Mouse (Mus musculus) heart, adult 2 months (tissue): Measurements from ENCODE around the gene Tes3-ps. TPM values are rescaled to one million over a fixed set of nuclear protein-coding genes. Genes with fewer than 3 reads are reported as not detected.
A peak's percentile ranks its signal among the peaks of the same experiment; 100 is the strongest.

ENCODE experiments used
- DNase-seq, 2 experiments: peaks; one replicate each; pipeline ENCODE4 v3.0.0; 2021
- H3K27ac ChIP-seq: fragments of 200-600 bp; 2 replicates; pipeline ENCODE4 v1.8.1; 2022
- H3K27me3 ChIP-seq: fragments of 200-500 bp; 2 replicates; pipeline ENCODE4 v1.6.1; 2012; ENCODE audit warnings: mild to moderate bottlenecking, low read length, inconsistent platforms, mixed read lengths; ENCODE audit not compliant: control insufficient read depth, insufficient read depth
- H3K36me3 ChIP-seq: fragments of 200-500 bp; 2 replicates; pipeline ENCODE4 v1.6.1; 2012; ENCODE audit warnings: low read length, inconsistent platforms; ENCODE audit not compliant: control insufficient read depth, insufficient read depth
- H3K4me1 ChIP-seq: fragments of 200-500 bp; 2 replicates; pipeline ENCODE4 v1.6.1; 2011; ENCODE audit warnings: low read length; ENCODE audit not compliant: control insufficient read depth, insufficient read depth
- H3K4me3 ChIP-seq: fragments of 200-600 bp; 2 replicates; pipeline ENCODE4 v1.8.1; 2022
- H3K79me2 ChIP-seq: fragments of 200-500 bp; replicated peaks from 2 replicates; pipeline ENCODE4 v1.6.1; 2012; ENCODE audit warnings: mild to moderate bottlenecking, inconsistent platforms, low read length, moderate library complexity, mixed read lengths; ENCODE audit not compliant: control insufficient read depth, insufficient read depth
- H3K9ac ChIP-seq: fragments of 200-500 bp; 2 replicates; pipeline ENCODE4 v1.6.1; 2012; ENCODE audit warnings: low read depth, mild to moderate bottlenecking, control low read depth, inconsistent platforms, low read length, mixed read lengths
- CTCF ChIP-seq: fragments of 200-600 bp; IDR thresholded peaks from 2 replicates; pipeline ENCODE4 v1.8.1; 2022; ENCODE audit warnings: antibody characterized with exemption, mild to moderate bottlenecking, moderate library complexity
- EP300 ChIP-seq: fragments of 200-500 bp; IDR thresholded peaks from 2 replicates; pipeline ENCODE4 v1.6.1; 2011; ENCODE audit warnings: low read depth, low read length, control low read depth; ENCODE audit not compliant: insufficient read depth
- POLR2A ChIP-seq: fragments of 200-500 bp; IDR thresholded peaks from 2 replicates; pipeline ENCODE4 v1.6.1; 2011; ENCODE audit warnings: mild to moderate bottlenecking, low read depth, low read length, control low read depth; ENCODE audit not compliant: insufficient read depth
- WGBS: fragments of 180-500 bp; shearing (Covaris S2); methylation state at CpG from one replicate; pipeline ENCODE4 v1.1.7; 2018; 5-methylcytosine and 5-hydroxymethylcytosine counted together
- intact Hi-C: fragments of 180-260 bp; cut with DNase I; formaldehyde crosslinking; loops from one replicate; pipeline ENCODE4 v1.15.1; 2025
- polyA plus RNA-seq: library from polyadenylated mRNA; depleted of rRNA; stranded (reverse); fragments of >200 nt; gene quantifications from 2 replicates; pipeline ENCODE4 v1.2.3, GENCODE M21; 2012
- total RNA-seq, 2 experiments: library from RNA; stranded (reverse); gene quantifications; 2 replicates each; pipeline ENCODE4 v1.2.3; 2021

The Tes3-ps gene
- total and polyA plus RNA-seq, 3 experiments = 0.08 to 1.4 (median 0.99) TPM

DNA sequence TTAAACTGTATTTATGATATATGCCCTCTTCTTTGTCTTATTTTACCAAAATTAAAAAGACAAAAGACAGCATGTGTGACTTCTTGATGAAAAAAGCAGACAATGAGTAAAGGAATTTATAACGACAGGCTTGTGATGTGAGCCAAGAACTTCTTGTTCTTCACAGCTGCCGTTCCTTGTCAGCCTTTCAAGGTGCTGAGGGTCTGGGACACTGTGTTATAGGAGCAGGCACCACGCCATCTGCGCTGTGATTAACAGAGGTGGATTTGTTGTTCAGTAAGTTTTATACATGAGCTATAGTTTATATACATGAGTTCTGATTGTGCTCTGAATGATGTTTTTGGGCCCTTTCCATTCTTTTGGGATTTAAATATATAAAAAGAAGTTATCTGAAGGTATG is 13.7 kb upstream of the Tes3-ps start:
- H3K4me3 ChIP-seq = no peak overlapping the region
- 40% methylated on average over 4 of the region's 4 CpGs for WGBS

DNA sequence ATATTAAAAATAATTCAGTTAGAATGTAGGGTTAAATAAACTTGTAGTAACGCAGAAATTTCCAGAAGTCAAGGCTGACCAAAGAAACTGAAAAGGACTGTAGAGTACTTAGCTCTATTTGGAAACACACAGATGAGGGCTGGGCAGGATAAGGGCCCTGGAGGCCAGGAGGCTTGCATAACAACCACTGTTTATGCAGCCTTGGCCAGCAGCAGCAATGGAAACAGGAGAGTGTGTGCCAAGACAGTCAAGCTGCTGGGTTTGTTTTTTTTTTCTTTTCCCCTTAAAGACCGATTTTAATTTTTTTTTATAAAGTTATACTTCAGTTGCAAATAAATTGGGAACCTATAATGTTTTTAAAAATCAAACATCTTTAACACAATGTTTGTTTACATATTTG is 13.1 kb upstream of the Tes3-ps start:
- H3K9ac ChIP-seq = no peak overlapping the region

More for the DNA sequence above, 13.7 kb upstream of the Tes3-ps start:
- no peaks in the 10 kb centered on the region for H3K27me3 ChIP-seq
- intact Hi-C loops = no loop called here
- TF ChIP-seq CTCF (no peak), EP300 (peak; percentile 92), POLR2A (no peak)
- H3K36me3 ChIP-seq = peaks cover 8% of the 10 kb centered on the region
- H3K79me2 ChIP-seq = no peaks in the 10 kb centered on the region
- peak; percentile 45 to 47 for DNase-seq
- H3K27ac ChIP-seq = peak overlapping the region; percentile 93
- H3K9ac ChIP-seq = no peak overlapping the region
- H3K4me1 ChIP-seq = peaks cover 12% of the 10 kb centered on the region

DNA sequence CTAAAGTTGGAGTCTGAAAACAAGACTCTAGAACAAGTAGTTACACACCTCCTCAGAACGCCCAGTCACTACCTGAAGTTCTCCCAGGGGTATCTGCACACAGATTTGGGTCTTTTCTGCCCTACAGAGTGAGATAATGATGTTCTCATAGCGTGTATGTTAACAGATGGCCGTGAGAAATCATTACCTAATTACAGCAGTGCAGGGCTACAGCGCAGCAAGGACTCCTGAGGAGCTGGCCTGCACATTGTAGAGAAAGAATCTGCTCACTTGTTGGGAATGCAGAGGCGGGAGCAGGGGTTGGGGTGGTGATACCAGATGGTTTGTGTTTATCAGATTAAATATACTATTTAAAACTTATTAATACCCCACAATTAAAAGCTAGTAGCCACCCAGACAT is 12.6 kb upstream of the Tes3-ps start:
- Histone ChIP-seq H3K4me1 (peaks cover 12% of the 10 kb centered on the region), H3K27me3 (no peaks in the 10 kb centered on the region), H3K4me3 (no peak overlapping the region), H3K36me3 (peaks cover 8% of the 10 kb centered on the region), H3K9ac (peak overlapping the region; percentile 51), H3K27ac (peak overlapping the region; percentile 93), H3K79me2 (no peaks in the 10 kb centered on the region)
- TF ChIP-seq POLR2A = no peak
- no peak for TF ChIP-seq EP300
- TF ChIP-seq CTCF = no peak
- intact Hi-C loops = loop anchor here (2.0 kb wide), 1 partner anchor 26 kb away; no protein-coding TSS in a partner anchor
- WGBS = 40% methylated on average over 5 of the region's 5 CpGs
- DNase-seq = peak; percentile 44 to 48

More for the DNA sequence above, 13.1 kb upstream of the Tes3-ps start:
- H3K79me2 ChIP-seq = no peaks in the 10 kb centered on the region
- H3K4me3 ChIP-seq = no peak overlapping the region
- WGBS = 7% methylated on average over 2 of the region's 2 CpGs
- intact Hi-C loops = loop anchor here (2.0 kb wide), 1 partner anchor 27 kb away; no protein-coding TSS in a partner anchor
- H3K27me3 ChIP-seq = no peaks in the 10 kb centered on the region
- peaks cover 12% of the 10 kb centered on the region for H3K4me1 ChIP-seq
- peak overlapping the region; percentile 93 for H3K27ac ChIP-seq
- peak; percentile 83 to 90 for DNase-seq
- TF ChIP-seq CTCF = no peak
- peak; percentile 61 for TF ChIP-seq POLR2A
- TF ChIP-seq EP300 = peak; percentile 100
- peaks cover 8% of the 10 kb centered on the region for H3K36me3 ChIP-seq

DNA sequence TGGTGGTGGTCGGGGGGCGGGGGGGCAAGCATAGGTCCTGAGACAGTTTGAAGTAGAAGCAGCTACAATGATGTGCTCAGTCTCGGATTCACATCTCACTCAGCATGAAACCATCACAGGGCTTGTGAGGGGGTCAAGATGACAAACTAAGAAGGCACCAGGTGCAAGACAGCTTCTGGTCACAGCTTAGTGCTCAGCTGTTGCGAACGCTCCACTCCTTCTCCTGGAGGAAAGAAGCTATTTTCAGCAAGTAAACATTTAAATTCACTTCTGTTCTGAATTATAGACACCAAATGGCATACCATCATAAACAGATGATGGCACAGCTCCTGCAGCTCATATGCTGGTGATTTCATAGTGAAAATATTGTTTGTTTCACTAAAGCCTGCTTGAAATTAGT is 7.7 kb upstream of the Tes3-ps start:
- WGBS = 94% methylated on average over 5 of the region's 5 CpGs
- TF ChIP-seq EP300 (no peak), POLR2A (no peak), CTCF (no peak)
- Histone ChIP-seq H3K36me3 (peaks cover 5% of the 10 kb centered on the region), H3K9ac (no peak overlapping the region), H3K27me3 (no peaks in the 10 kb centered on the region), H3K79me2 (no peaks in the 10 kb centered on the region), H3K27ac (no peak overlapping the region), H3K4me1 (peaks cover 6% of the 10 kb centered on the region), H3K4me3 (no peak overlapping the region)
- intact Hi-C loops = no loop called here
- DNase-seq = no peak

DNA sequence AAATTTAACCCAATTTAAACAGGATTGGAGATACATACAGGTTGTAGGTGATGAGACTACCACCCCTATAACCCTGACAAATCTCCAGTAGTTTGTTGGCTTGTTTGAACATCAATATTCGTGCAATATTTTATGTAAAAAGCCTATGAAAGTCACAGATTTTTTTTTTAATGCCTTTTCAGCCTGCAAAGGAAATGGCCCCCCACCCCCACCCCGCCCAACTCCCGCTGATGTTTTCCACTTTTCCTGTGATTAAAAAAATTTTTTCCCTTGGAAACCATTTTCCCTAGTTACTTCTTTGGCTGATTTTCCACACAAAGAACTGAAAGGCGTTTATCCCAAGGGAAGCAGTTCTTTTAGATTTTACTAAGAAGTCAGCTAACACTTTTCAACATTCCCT is 11.4 kb downstream of the Tes3-ps start, which contains the start of gene Ecm2:
Gene Ecm2, plus strand, starts transcription at position 301 of the 400 bp plus-strand sequence.
- TF ChIP-seq CTCF (no peak), EP300 (no peak), POLR2A (peak; percentile 46; the same call in 1 of the 2 replicates)
- peaks cover 19% of the 10 kb centered on the region for H3K36me3 ChIP-seq
- H3K27me3 ChIP-seq = no peaks in the 10 kb centered on the region
- H3K9ac ChIP-seq = peak within 1 kb of the TSS; percentile 69
- peaks cover 10% of the 10 kb centered on the region for H3K4me1 ChIP-seq
- H3K27ac ChIP-seq = peak within 1 kb of the TSS; percentile 93
- peak within 1 kb of the TSS; percentile 50 for H3K4me3 ChIP-seq
- no peaks in the 10 kb centered on the region for H3K79me2 ChIP-seq
- no peak for DNase-seq
- intact Hi-C loops = loop anchor here (10.0 kb wide), 1 partner anchor 140 kb away; no protein-coding TSS in a partner anchor
- WGBS = 23% methylated on average over 4 of the region's 4 CpGs

DNA sequence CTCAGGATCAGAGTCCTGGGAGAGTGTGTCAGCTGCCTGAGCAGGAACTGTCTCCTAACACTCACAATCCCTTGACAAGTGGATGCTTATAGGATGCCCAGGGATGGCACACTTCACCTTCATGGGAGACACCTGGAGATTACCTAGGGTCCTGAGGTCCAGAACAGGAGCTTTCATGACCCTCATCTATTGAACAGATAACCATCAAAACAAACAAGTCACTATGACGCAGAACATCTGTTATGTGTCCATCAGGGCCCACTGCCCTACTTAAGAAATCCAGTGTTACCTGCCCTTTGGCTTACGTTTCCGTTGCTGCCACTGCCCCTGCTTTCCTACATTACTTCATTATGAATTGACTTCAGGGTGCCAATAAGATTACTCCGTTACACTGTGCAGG is 12.7 kb downstream of the Tes3-ps start:
- peak in 1 of 2 experiments; percentile 20 for DNase-seq
- Histone ChIP-seq H3K79me2 (no peaks in the 10 kb centered on the region), H3K4me1 (peaks cover 10% of the 10 kb centered on the region), H3K27me3 (no peaks in the 10 kb centered on the region), H3K27ac (peak overlapping the region; percentile 93), H3K9ac (peak overlapping the region; percentile 69), H3K36me3 (peaks cover 19% of the 10 kb centered on the region), H3K4me3 (peak overlapping the region; percentile 50)
- no peak for TF ChIP-seq CTCF
- no peak for TF ChIP-seq POLR2A
- TF ChIP-seq EP300 = no peak
- intact Hi-C loops = loop anchor here (2.0 to 10.0 kb wide), 3 partner anchors 25 to 141 kb away; no protein-coding TSS in a partner anchor
- WGBS = 37% methylated on average over 4 of the region's 4 CpGs
